Mouse (Mus musculus) urinary bladder, postnatal 14 days (tissue): Measurements from ENCODE around the gene Spata5.

Experiments used
- DNase-seq: peaks from one replicate; pipeline ENCODE4 v3.0.0; 2021; ENCODE audit warnings: low spot score

The Spata5 gene

DNA sequence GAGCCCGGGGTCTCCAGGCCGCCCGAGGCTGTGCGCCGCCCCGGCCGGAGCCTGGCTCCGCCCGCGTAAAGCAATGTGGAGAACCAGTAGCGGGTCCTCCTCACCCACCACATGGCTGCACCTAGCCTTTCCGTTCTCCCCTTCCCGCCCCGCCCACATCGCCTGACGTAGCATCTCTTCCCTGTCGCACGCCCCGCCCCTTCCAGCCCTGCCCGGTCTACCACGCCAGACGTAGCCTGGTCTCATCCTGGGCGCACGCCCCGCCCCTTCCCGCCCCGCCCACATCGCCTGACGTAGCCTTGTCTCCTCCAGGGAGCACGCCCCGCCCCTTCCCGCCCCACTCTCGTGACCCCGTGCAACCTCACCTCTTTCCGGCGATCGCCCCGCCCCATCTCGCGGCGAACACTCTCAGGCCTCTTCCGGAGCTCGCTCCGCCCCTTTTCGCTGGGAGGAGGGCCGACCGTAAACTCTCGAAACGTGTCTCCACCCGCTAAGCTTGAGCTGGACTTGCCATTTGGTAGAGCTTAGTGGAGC lies at the start of gene Spata5:
TSS of gene Spata5 (plus strand) at position 439 of the 534 bp plus-strand sequence.
- DNase-seq: peak; percentile 99

DNA sequence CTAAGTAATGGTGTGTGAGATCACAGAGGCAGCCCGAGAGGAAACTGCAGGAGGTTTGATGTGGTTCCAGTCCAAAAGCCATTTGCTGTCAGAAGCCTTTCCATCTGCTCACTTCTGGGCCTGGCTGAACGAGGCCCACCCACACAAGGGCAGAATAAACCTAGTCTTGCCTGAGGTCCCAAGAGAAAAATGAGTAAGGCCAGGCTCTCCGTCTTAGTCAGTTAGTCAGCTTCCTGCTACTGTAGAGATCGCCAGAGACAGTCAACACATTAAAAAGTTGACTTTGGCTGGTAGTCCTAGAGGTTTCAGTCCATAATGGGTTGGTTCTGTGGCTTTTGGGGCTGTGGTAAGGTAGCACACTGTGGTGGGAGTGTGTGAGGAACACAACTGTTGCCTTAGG lies 49.3 kb upstream of the Spata5 start:
- DNase-seq: no peak

DNA sequence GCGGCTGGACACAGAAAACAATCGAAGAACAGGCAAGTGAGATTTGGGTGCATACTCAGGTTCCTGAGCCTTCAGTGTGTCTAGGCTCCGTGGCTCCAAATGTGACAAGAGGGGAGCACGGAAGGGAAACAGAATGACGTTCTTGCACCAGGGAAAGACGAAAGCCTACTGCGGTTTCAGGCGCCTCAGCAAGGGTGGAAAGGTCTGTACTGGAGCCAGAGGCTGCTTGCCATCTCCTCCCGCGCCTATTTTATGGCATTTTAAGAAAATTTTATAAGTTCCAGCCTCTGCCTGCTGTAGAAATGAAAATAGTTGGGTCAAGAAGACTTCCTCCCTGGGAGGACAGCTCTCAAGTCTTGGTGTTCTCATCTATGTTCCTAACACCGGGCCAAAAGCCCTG lies 46.0 kb upstream of the Spata5 start:
- DNase-seq: peak; percentile 24

DNA sequence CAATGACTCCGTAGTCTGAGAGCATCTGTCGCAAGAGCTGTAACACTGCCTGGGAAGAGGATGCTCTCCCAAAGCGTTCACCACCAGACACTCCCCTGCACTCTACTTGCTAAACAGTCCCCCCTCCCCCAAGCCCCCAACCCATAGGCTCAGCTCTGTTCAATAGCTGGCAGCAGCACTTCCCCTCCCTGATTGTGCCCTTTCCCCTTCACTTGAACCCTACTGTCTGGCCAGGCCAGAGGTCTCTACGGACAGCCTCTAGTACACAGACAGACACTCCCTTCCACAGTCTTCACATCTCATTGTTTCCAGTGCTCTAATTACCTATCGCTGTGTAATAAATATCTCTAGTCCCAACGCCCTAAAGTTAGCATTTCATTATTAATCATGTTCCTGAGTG lies 41.8 kb upstream of the Spata5 start:
- DNase-seq: no peak

DNA sequence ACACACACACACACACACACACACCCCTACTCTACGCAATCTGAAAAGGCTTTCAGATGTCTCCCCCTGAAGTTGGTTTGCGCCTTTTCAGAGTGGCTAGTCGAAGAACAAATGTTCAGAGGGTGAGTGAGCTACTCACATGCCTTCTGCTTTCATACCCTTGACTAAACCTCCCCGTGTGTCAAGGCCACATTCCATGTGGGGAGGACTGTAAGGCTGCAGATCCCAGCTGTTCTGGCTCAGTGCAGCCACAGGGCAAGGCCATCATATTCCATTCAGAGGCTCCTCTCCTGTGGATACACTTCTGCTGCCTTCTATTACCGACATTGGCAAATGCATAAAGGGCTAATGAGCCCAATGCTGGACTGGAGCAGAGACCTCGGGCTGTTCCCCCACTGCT lies 41.3 kb upstream of the Spata5 start:
- DNase-seq: no peak

DNA sequence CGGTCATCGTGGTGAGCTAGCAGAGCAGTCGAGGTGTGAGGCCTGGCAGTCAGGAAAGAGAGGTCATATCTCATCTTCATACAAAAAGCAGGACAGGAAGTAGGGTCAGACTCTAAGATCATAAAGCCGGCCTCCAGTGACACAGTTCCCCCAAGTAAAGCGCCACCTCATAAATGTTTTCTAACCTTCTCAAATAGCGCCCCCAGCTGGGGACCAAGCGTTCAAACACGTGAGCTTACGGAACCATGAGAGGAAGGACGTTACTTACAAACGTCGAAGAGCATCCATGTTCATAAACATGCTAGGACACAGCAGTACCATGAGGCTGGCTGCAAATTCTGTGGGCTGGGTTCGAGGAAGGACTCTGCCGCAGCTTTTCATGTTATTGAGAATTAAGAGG lies 40.5 kb upstream of the Spata5 start:
- DNase-seq: no peak

DNA sequence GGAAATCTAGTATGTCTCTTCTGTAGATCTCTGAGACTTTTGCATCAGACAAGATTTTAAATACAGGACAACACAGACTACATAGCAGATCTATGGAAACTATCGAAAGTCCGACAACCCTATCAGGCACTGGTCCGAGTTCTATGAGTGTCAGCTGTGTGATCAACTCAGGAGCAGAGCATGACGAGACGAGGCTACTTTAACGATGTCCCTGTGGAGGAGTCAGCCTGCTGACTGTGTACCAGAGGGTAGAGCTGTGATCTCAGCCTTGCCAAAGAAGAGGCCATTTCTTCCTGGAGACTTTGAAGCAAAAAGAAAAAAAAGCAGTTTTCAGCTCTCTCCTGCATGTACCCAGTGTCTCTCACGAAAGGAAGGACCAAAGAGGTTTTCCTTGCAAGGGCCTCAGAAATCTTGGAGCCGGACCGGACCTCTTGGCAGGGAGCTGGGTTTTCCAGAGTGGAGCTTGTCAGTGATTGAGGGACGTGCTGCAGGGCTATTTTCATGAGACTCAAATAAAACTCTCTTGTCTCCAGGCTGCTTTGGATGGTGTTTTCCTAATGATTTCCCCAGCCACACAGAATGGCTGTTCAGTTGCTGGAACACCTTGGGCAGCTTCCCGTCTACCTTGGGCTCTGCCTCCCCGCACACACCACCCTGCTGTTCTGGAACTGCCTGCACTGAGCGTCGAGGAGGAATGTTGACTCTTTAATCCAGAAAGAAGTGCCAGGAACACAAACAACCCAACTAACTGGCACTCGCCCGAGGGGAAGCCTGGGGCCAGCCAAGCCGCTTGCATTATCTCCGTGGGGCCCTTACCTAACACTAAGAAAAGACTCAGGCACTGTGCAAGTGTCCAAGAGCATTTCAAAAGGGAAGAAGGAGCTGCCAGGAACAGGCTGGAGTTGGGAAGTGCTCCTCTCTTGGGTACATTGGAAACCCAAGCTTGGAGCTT lies 39.5 kb upstream of the Spata5 start:
- peak; percentile 60 for DNase-seq

DNA sequence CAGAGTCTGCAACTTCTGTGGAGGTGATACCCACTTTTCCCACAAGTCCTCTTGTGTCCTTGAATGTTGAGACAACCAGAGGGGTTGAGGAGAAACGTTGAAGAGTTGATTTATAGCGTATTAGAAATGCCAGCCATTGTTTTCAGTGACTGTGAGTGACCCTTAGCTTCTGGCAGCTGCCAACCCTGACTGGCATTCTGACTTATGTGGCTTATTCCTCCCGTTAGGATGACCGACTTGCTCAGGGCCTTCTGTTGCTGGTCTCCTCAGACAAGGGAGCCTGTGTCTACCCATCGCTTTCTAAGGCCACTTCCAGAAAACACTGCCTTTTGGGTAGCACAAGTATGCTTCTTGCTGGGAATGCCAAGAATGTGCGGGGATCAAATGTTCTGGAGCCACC lies 38.2 kb upstream of the Spata5 start:
- DNase-seq: no peak

DNA sequence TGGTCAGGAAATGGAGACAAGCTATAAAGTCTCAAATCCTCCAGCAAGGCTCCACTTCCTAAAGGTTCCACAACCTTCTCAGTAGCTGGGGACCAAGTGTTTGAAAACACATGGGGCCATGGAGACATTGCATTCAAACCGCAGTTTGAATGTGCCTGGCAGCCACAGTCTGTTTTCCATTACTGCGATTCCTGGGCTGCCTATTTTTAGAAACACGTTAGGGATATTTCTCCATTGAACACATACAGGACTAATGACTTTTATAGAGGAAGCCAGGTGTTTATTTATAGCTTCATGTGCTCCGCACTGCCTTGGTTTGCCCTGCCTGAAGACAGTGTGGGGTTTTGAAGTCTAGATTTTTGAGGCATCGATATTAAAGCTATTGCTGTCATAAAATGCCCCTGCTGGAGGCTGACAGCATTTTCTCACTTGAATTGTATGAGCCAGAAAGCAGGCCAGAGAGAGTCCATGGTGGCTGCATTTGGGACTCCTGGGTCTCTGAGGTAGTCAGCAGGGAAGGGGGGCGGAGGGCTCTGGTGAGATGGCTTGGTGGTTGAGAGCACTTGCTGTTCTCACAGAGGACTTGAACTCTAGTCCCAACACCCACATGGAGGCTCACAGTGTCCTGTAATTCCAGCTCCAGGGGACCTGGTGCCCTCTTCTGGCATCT lies 36.5 kb upstream of the Spata5 start:
- no peak for DNase-seq

DNA sequence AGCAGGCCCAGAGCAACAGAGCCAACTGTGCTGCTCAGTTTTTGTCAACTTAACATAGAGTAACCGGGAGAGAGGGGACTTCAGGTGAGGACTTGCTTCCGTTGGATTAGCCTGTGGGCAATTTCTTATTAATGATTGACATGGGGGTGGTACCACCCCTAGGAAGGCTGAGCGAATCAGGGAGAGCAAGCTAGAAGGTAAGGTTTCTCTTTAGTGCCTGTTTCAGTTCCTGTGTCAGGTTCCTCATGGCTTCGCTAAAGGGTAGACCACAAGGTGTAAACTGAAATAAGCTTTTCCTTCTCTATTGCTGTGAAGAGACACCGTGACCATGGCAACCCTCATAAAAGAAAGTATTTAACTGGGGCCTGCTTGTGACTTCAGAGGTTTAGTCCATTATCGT lies 32.4 kb upstream of the Spata5 start:
- DNase-seq: peak; percentile 1

DNA sequence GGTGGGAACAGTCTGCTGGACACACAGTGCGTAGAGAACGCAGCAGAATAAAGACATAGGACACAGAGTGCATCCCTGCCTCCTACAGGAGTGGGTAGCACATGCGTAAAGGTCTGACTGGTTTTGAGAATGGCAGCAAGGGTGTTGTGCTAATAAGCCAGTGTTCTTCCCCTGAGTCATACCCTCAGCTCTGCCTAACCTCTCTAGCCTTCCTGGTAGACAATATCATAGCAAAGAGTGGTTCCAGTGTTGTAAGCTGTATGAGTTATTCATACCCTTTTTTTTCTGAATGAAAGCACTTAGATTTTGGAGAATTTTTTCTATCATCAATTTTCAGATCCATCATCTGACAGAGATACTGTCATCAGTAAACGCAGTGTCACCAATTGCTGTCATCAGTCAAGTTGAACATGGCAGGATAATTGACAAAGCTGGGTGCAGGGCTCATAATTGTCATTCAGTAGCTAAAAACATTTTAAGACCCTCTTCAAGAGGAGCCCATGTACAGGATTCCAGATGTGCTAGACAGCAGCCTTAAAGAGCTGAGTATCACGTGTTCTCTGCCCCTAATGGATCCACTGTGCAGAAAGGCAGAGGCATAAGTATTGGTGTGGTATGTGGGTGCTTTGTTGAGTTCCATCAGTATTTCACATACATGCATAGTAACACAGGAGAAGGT lies 22.6 kb upstream of the Spata5 start:
- no peak for DNase-seq

DNA sequence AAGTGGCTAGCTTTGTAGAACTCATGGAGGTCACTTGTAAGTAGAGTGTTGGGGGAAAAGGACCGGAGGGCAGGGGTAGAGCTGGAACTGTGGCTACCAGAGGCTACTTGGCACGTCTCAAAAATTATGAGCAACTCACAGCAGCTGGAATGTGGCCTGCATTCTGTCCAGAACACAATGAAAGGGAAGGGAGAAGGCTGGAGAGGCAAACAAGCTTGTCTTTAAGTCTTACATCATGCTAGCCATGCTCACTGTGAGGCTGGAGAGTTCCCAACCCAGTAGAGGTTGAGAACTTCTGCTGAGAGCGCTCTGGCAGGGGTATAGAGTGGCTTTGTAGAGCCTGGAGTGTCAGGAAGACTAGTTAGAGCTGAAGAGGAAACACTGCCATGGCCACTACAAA lies 22.1 kb upstream of the Spata5 start:
- no peak for DNase-seq

DNA sequence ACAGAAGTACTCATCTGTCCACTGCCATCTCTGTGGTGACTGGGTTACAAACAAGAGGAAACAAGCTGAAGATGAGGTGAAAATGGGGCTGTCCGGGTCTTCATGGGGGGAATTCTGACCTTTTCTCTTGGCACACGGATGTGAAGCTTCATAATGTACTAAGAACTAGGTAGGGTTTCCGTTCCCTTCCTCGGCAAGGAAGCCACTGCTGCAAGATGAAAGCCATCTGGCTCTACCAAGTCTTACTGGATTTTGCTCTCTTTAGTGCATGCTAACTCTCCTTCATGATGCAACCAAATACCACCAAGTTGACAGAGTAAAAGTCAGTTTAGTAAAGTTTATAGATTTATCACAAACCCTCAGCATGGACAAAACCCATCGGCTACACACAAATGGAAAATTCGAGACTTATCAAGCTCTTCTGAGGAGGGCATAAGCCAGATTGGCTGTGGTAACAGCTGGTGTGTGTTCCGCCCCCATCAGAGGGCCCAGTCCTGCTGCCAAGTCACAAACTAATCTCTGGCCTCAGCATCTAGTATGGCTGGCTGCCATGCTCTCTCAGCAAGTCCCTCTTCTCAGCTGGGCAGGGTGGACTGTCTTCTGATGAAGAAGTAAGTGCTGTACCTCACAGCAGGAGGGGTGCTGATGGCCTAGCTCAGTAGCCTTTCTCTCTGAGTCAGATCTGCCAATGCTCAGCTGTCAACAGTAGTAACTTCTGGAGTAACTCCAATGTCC lies 20.9 kb upstream of the Spata5 start:
- peak; percentile 67 for DNase-seq

DNA sequence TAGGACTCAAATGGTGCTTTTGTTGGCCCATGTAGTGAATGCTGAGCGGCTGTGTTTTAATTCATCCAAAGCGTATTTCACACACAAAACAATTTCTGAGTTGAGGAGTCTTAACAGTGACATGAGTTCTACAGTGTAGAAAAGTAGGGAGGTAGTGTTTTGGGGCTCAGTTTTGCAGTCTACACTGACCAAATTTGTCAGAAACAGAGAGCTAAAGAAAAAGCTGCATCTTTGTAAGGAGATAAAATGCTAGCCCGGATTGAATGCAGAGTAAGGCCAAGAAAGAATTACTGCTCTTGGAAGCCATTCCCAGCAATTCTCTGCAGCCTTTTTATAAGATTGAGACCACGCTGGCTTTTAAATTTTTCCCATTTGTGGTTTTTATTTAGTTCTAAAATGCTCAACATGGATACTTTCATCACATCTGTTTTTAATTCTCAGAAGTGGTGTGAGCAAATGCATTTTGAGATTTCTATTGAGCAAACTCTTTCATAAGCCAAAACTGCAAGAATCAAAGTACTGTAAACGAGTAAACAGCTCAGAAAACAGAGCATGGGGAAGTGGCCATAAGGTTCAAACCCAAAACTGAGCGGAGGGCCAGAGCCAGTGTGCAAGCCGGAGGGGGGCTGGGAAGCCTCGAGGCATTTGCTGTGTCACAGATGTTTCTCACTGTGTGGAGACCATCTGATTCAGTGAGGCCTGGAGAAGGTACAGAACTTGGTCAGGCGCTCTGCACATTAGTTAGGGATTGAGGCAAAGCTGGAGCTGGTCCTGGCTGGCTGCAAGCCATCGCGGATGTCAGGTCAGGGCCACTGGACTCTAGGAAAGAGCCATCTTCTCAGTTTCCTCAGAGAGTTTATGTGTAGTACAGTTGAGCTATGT lies 17.7 kb upstream of the Spata5 start:
- peak; percentile 53 for DNase-seq

DNA sequence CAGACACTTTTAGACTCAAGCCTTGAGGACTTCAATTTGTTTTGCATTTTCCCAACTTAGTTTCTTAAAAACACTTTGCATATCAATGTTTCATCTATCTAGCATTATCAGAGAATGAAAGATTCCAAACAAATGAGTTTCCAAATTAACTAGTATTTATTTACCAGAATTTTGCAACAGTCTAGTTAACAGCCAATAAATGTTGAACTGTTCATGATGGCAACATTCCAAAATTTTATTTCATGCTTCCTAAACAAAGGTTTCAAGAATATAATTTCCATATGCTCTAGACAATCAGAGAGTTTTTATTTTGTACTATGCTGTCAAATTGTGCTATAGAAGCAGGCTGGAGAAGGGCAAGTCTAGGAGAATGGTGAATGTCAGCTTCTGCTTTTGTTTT lies 12.1 kb upstream of the Spata5 start:
- DNase-seq: no peak

DNA sequence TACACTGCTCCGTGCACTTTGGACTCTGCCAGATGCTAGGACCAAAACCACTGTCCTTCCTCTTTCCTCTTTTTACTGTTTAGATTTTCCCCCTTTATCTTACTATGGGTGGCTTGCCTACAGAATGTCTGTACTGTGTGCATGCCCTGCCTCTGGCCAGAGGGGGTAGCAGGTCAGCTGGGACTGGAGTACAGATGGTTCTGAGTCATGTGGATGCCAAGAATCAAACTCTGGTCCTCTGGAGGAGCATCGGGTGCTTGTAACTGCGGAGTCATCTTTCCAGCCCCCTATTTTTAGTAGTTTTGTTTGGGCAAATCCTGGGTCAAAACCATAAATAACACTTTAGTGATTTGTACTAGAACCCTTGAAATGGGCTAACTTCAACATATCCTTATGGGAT lies 6.2 kb upstream of the Spata5 start:
- DNase-seq: no peak

DNA sequence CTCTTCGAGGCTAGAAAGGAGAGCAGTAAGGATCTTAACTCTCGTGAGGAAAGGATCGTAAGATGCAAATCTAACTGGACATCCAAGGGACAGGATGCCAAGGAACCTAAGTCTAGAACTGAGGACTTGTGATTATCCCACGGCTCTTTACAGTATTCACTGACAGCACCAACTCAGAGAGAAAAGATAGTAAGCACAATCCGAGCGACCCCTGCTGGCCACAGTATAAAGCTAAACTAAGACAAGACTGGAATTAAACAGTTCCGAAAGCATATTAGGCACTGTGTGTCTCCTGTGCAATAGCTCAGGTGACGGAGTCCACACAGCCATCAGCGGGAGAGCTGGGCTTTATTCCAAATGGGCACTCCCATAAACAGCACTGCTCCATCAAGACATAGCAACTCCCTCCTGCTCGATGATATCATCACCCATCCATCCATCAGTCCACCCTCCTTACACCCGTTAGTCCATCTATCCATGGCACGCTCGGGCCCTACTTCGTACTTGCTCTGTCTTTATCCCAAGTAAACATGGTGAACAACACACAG lies 5.2 kb upstream of the Spata5 start:
- peak; percentile 79 for DNase-seq

DNA sequence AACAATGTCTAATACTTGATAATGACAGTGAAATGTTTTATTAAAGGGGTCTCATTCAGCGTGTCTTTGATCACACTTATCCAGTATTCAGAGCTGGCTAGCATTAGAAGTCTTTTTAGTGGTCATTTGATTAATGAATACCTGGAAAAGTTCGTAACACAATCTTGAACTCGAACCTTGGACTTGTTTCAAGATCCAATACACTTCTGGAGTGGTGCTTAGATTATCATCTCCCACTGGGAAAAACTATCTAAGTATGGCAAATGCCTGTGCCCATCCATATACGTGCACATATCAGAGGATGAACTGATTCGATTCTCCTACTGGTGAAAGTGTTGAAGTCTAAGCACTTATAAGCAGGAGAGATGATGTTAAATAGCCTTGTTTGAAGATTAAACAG lies 1.4 kb upstream of the Spata5 start:
- no peak for DNase-seq

DNA sequence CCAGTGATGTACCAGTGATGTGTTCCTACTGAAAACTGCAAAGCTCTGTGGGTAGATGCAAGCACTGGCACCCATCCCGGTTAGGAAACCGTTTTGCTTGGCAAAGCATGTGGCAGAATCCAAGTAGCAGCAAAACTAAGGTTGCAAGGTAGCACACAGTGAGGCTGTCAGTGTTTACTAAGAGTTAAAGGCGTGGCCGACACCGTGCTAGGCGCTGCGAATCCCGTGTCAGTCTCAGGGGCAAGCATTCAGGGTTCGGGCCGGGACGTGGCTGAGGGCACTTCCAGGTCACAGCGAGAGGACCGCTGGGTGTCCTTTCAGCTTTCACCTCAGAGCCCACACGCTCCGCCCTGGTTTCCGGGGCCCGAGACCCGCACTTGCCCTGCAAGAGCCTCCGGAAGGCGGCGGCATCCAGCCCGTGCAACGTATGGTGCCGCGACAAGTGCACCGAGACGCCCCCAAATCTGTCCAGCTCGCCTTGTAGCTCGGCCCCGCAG lies 687 bp upstream of the Spata5 start:
- DNase-seq: no peak

DNA sequence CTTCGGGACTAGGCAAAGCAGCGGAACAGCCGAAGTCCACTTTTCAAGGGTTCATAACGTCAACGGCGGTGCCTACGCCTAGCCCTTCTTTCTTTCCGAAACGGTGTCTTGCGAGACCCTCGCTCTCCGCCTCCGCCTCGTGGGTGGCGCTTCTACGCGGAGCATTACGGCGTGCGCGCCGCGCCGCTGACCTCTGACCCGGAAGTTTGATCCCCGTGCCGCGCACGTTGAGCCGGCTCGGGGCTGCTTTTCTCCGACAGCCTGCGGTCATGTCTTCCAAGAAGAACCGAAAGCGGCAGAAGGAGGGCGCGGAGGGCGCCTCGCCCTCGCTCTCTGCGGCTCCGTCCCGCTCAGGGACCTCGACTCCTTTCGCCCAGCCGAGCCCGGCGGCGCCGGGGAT lies 376 bp downstream of the Spata5 start, which contains the start of gene Nudt6:
TSS of gene Nudt6 (minus strand) at position 140 of the 400 bp plus-strand sequence.
- DNase-seq: peak; percentile 92
